8 mouse cellular contexts compared by ENCODE assay signal in genomic region chr9:104408571-104409294, GRCm38 (mm10).
DNase-seq lines count a peak whose midpoint lies in the region; ATAC-seq and TF ChIP-seq lines count a peak whose summit lies in the region.

No protein-coding gene starts in this region.

- H3K36me3 ChIP-seq in ES-E14 (ENCODE audit: control insufficient read depth, insufficient read depth, low read length, poor library complexity, severe bottlenecking), result no peaks in the 10 kb centered on the region
- no peaks in the 10 kb centered on the region for H3K36me3 ChIP-seq in embryonic facial prominence, embryonic 11.5 days (replicated peaks; ENCODE audit: control insufficient read depth, insufficient read depth, low read depth, low read length)
- H3K36me3 ChIP-seq in hindbrain, embryonic 13.5 days, result no peaks in the 10 kb centered on the region
- H3K36me3 ChIP-seq in splenic B cell, adult 2 months (ENCODE audit: control insufficient read depth, insufficient read depth, low read length, poor library complexity, severe bottlenecking), result no peaks in the 10 kb centered on the region

- peaks cover 0 to 2% of the 10 kb centered on the region in 2 experiments; a peak in 1 of 4 replicates for H3K4me1 ChIP-seq in ES-E14 (ENCODE audit: control insufficient read depth in 2 of 2, insufficient read depth in 2 of 2, low read length in 2 of 2, poor library complexity in 1 of 2)
- no peaks in the 10 kb centered on the region for H3K4me1 ChIP-seq in embryonic facial prominence, embryonic 11.5 days (ENCODE audit: control insufficient read depth, insufficient read depth, low read length)
- peaks cover 32% of the 10 kb centered on the region for H3K4me1 ChIP-seq in hindbrain, embryonic 13.5 days (replicated peaks)

- in situ Hi-C loops in ES-E14 (cut with MboI; ENCODE audit: low sequenced_read_pairs in 2 of 2, unreplicated experiment in 2 of 2), result no loop called here

- peak overlapping the region; percentile 15; the same call in 1 of the 2 replicates for H3K9ac ChIP-seq in ES-E14 (ENCODE audit: insufficient read depth, low read depth, low read length, poor library complexity, severe bottlenecking)
- no peak overlapping the region for H3K9ac ChIP-seq in embryonic facial prominence, embryonic 11.5 days (replicated peaks; ENCODE audit: low read length)
- 0 out of 2 replicates have a peak overlapping the region, but pooled peaks have one; percentile 36 for H3K9ac ChIP-seq in hindbrain, embryonic 13.5 days

- 0 out of 2 replicates have a peak, but pooled peaks have one; percentile 58 for ATAC-seq in embryonic facial prominence, embryonic 11.5 days (replicated peaks; ENCODE audit: insufficient number of reproducible peaks, low FRiP score, low TSS enrichment, low read depth)
- 0 out of 2 replicates have a peak, but pooled peaks have one; percentile 46 for ATAC-seq in hindbrain, embryonic 13.5 days (ENCODE audit: low FRiP score)
- peak; percentile 19; the same call in 1 of the 2 replicates for ATAC-seq in megakaryocyte, adult 5-6 weeks (ENCODE audit: poor library complexity, severe bottlenecking)

- WGBS in embryonic facial prominence, embryonic 11.5 days, result 8% methylated on average over 21 of the region's 21 CpGs
- WGBS in hindbrain, embryonic 13.5 days, result 18% methylated on average over 21 of the region's 21 CpGs

- H3K4me2 ChIP-seq in embryonic facial prominence, embryonic 11.5 days (ENCODE audit: low read depth, low read length), result peak overlapping the region; percentile 55
- H3K4me2 ChIP-seq in hindbrain, embryonic 13.5 days, result peak overlapping the region; percentile 56

- H3K4me3 ChIP-seq in ES-E14 (ENCODE audit: insufficient read depth in 1 of 2, low read depth in 1 of 2, low read length in 2 of 2, poor library complexity in 1 of 2, severe bottlenecking in 1 of 2), result peak overlapping the region; percentile 22 to 49
- peak overlapping the region; percentile 25 for H3K4me3 ChIP-seq in embryonic facial prominence, embryonic 11.5 days (ENCODE audit: low read depth, low read length)
- peak overlapping the region; percentile 37 for H3K4me3 ChIP-seq in hindbrain, embryonic 13.5 days

- H3K27me3 ChIP-seq in embryonic facial prominence, embryonic 11.5 days (ENCODE audit: control insufficient read depth, insufficient read depth, low read length), result no peaks in the 10 kb centered on the region
- H3K27me3 ChIP-seq in hindbrain, embryonic 13.5 days, result peaks cover 12% of the 10 kb centered on the region
- H3K27me3 ChIP-seq in splenic B cell, adult 2 months (ENCODE audit: control insufficient read depth, insufficient read depth, low read length, poor library complexity, severe bottlenecking), result no peaks in the 10 kb centered on the region

- no peak overlapping the region for H3K27ac ChIP-seq in ES-E14 (ENCODE audit: insufficient read depth, low read depth, low read length, poor library complexity, severe bottlenecking)
- no peak overlapping the region for H3K27ac ChIP-seq in embryonic facial prominence, embryonic 11.5 days (replicated peaks; ENCODE audit: low read depth, low read length)
- no peak overlapping the region for H3K27ac ChIP-seq in hindbrain, embryonic 13.5 days

- DNase-seq in A20 (ENCODE audit: low read depth, low spot score), result peak; percentile 91
- DNase-seq in ES-E14 (ENCODE audit: low read depth, low spot score), result no peak
- peak; percentile 53 for DNase-seq in embryonic facial prominence, embryonic 11.5 days (ENCODE audit: low spot score)
- DNase-seq in layer of hippocampus, postnatal 10 days (ENCODE audit: low spot score in 2 of 2), result peak; percentile 55 to 74
- DNase-seq in splenic B cell, adult 2 months (ENCODE audit: low read depth, low spot score), result peak; percentile 15
- no peak for DNase-seq in adipocyte (ENCODE audit: low spot score)

- no peaks in the 10 kb centered on the region for H3K9me3 ChIP-seq in ES-E14 (ENCODE audit: control insufficient read depth, insufficient read depth, low read depth, low read length)
- no peaks in the 10 kb centered on the region for H3K9me3 ChIP-seq in embryonic facial prominence, embryonic 11.5 days (replicated peaks; ENCODE audit: control insufficient read depth, low read length)
- no peaks in the 10 kb centered on the region for H3K9me3 ChIP-seq in hindbrain, embryonic 13.5 days

TF ChIP-seq in ES-E14, 5 proteins besides CTCF, POLR2A, EP300 and RAD21:
- no peak for TF ChIP-seq ZNF384 (IDR thresholded peaks at IDR 0.05; ENCODE audit: low read depth, low read length)
- TF ChIP-seq MAFK (IDR thresholded peaks at IDR 0.05; ENCODE audit: insufficient read depth, low read depth, low read length), result 0 out of 2 replicates have a peak, but pooled peaks have one; percentile 25

Comparison
In these comparisons a context has a peak if more than half of its experiments do, and no peak if none do; other contexts are left out.
1. DNase-seq: peak in A20 (single experiment), embryonic facial prominence, embryonic 11.5 days (single experiment), layer of hippocampus, postnatal 10 days (2 of 2) and splenic B cell, adult 2 months (single experiment); none in ES-E14 (single experiment) and adipocyte (single experiment).
2. Peak in every context shown above with its lines, with median percentiles within 50 percentile points of each other: H3K4me3 ChIP-seq and ATAC-seq.